Mouse (Mus musculus) ovary, adult 2 months (tissue): Measurements from ENCODE around the gene Prr13. TPM values are rescaled to one million over a fixed set of nuclear protein-coding genes. Genes with fewer than 3 reads are reported as not detected.

Source experiments
- polyA plus RNA-seq: library from polyadenylated mRNA; depleted of rRNA; stranded (reverse); fragments of >200 nt; gene quantifications from 2 replicates; pipeline ENCODE4 v1.2.3, GENCODE M21; 2012; rRNA removed

Prr13 gene
- polyA plus RNA-seq: 105 and 108 TPM in 2 replicates

GRCm38 (mm10) chr15:102458904-102459317 is at the start of gene Prr13:
Prr13 (plus strand) TSS chr15:102459028.

DNA sequence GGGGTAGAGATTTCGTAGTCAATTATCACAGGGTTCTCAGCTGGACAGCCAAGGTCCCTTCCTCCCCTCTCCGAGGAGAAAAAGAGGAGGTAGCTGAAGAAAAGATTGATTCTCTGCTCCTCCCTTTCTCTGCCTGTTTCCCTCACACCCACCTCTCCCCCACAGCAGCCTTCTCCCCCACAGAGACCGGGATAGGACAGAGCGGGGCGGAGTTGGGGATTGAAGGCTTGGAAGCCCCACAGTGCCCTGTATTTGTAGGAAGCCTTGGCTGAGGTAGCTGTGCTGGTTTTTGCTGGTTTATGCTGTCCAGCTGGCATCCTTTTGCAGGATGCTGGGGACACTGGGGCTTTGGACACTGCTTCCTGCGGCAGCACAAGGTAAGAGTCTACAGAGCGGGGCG is 13.7 kb upstream of the Prr13 start, which contains the start of gene Amhr2:
Gene Amhr2 (plus strand): TSS at position 222 of the 400 bp plus-strand sequence.

DNA sequence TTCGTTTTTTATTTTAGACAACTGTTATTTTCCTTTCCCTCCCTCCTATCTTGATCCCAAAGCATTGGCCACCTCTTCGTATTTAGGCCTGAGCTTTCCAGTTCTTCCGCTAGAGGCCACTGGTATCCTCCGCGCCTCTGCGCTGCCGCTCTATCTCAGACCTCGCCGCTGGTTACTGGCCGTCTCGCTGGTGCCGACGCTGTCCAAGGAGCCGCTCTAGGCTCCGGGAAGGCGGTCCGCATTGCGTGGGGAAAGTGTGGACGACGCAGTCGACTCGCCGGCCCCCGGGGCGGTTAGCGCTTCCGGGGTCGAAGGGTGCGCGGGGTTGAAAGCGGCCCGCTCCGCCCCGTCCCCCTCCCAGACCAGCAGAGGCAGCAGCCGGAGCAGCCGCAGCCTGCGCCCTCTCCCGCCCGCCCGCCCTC is 11.4 kb downstream of the Prr13 start, which contains the start of gene Pcbp2:
Gene Pcbp2 (plus strand): TSS at position 357 of the 422 bp plus-strand sequence.

GRCm38 (mm10) chr15:102503447-102503846 is 44.6 kb downstream of the Prr13 start, which contains the start of gene Gm10337:
Gm10337 (plus strand) TSS chr15:102503722.

Other genes starting within 250 kb of the Prr13 start
- 5.7 and 6.7 TPM in 2 replicates for gene Itgb7, start 227.1 kb upstream of the Prr13 start, polyA plus RNA-seq
- gene Rarg, start 201.5 kb upstream of the Prr13 start, polyA plus RNA-seq: 57.9 and 65.1 TPM in 2 replicates
- gene Gm9918, start 188.5 kb upstream of the Prr13 start, polyA plus RNA-seq: 0.77 and 1.0 TPM in 2 replicates
- gene Mfsd5, start 179.6 kb upstream of the Prr13 start, polyA plus RNA-seq: 119 and 129 TPM in 2 replicates
- gene Espl1, start 162.8 kb upstream of the Prr13 start, polyA plus RNA-seq: 12.0 and 16.4 TPM in 2 replicates
- 77.8 and 110 TPM in 2 replicates for gene Pfdn5, start 132.9 kb upstream of the Prr13 start, polyA plus RNA-seq
- gene Myg1, start 127.3 kb upstream of the Prr13 start, polyA plus RNA-seq: 58.9 and 73.8 TPM in 2 replicates
- gene Aaas, start 108.3 kb upstream of the Prr13 start, polyA plus RNA-seq: 44.6 and 50.1 TPM in 2 replicates
- gene Sp7, start 91.8 kb upstream of the Prr13 start, polyA plus RNA-seq: 1.7 and 2.3 TPM in 2 replicates
- gene Sp1, start 52.9 kb upstream of the Prr13 start, polyA plus RNA-seq: 19.1 and 23.3 TPM in 2 replicates
- 150 and 164 TPM in 2 replicates for gene Amhr2, start 13.7 kb upstream of the Prr13 start, polyA plus RNA-seq
- 416 and 676 TPM in 2 replicates for gene Pcbp2, start 11.5 kb downstream of the Prr13 start, polyA plus RNA-seq
- not detected in 2 replicates for gene Gm10337, start 44.7 kb downstream of the Prr13 start, polyA plus RNA-seq
- 19.0 and 19.6 TPM in 2 replicates for gene Map3k12, start 58.0 kb downstream of the Prr13 start, polyA plus RNA-seq
- gene Tarbp2, start 59.2 kb downstream of the Prr13 start, polyA plus RNA-seq: 89.7 and 90.4 TPM in 2 replicates
- 3.8 and 4.0 TPM in 2 replicates for gene Npff, start 65.9 kb downstream of the Prr13 start, polyA plus RNA-seq
- gene Gm28047, start 166.0 kb downstream of the Prr13 start, polyA plus RNA-seq: not detected in 2 replicates
- 77.0 and 108 TPM in 2 replicates for gene Atf7, start 166.4 kb downstream of the Prr13 start, polyA plus RNA-seq
- 346 and 452 TPM in 2 replicates for gene Atp5g2, start 213.3 kb downstream of the Prr13 start, polyA plus RNA-seq